Mouse (Mus musculus): ENCODE measurements around the gene Relb. TPM values are rescaled to one million over a fixed set of nuclear protein-coding genes. Genes with fewer than 3 reads are reported as not detected.
A peak's percentile ranks its signal among the peaks of the same experiment; 100 is the strongest.

Relb gene
- polyA plus RNA-seq, 1 experiment from 2014 or later = 10.5 TPM

DNA sequence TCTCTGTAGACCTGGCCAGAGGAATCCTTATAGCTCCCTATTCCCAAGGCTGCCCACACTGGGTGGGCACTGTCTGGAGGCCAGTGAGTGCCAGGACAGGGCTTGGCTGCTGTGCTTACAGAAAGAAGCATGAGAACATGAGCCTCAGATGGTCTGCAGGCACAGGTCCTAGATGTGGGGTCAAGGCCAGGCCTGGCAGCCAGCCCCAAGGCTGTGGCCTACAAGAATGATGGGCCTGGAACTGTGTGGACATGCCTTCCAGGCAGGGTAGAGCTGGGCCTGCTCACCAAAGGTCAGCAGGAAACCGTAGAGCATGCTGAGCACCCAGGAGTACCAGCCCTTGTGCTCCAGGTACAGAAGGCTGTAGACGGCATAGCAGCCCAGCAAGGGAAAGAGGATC, 5.4 kb upstream of the Relb start:
- no peak overlapping the region for H3K4me2 ChIP-seq (replicated peaks; ENCODE audit: low read depth)
- no peaks in the 10 kb centered on the region for H3K4me1 ChIP-seq (replicated peaks; ENCODE audit: control insufficient read depth, insufficient read depth, low read length)
- no peaks in the 10 kb centered on the region for H3K27me3 ChIP-seq (replicated peaks; ENCODE audit: control insufficient read depth, insufficient read depth, low read length)
- no peak overlapping the region for H3K27ac ChIP-seq (ENCODE audit: low read depth, low read length)
- no peak for TF ChIP-seq CTCF (IDR thresholded peaks at IDR 0.05; ENCODE audit: low read depth)
- no peaks in the 10 kb centered on the region for H3K9me3 ChIP-seq (ENCODE audit: control insufficient read depth)
- peaks cover 68% of the 10 kb centered on the region for H3K36me3 ChIP-seq (ENCODE audit: control insufficient read depth, insufficient read depth)
- no peak overlapping the region for H3K9ac ChIP-seq (ENCODE audit: low read depth, low read length)
- 0 out of 2 replicates have a peak, but pooled peaks have one; percentile 2 for ATAC-seq
- H3K4me3 ChIP-seq (ENCODE audit: low read depth, low read length) = no peak overlapping the region
- 95% methylated on average over 2 of the region's 2 CpGs for WGBS

DNA sequence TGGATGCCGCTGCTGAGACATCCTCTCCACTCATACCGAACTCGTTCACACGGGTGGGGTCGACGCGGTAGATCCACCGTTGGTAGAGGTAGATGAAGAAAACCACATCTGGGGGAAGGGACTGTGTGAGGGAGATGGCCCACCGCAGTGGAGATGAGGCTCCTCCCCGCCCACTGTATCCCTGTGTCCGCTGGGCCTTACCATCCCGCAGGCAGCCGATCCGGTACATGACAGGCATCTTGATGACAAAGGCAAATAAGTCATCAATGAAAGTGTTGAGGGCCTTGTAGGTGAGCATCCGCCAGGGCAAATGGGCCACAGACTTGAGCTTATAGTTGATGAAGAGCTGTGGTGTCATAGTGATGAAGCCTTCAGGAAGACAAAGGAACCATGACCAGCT, 4.6 kb upstream of the Relb start:
- TF ChIP-seq CTCF (IDR thresholded peaks at IDR 0.05; ENCODE audit: low read depth) = no peak
- H3K9me3 ChIP-seq (ENCODE audit: control insufficient read depth) = no peaks in the 10 kb centered on the region
- H3K4me1 ChIP-seq (replicated peaks; ENCODE audit: control insufficient read depth, insufficient read depth, low read length) = no peaks in the 10 kb centered on the region
- no peak overlapping the region for H3K9ac ChIP-seq (ENCODE audit: low read depth, low read length)
- no peaks in the 10 kb centered on the region for H3K27me3 ChIP-seq (replicated peaks; ENCODE audit: control insufficient read depth, insufficient read depth, low read length)
- H3K36me3 ChIP-seq (ENCODE audit: control insufficient read depth, insufficient read depth) = peaks cover 61% of the 10 kb centered on the region
- ATAC-seq = no peak
- H3K4me2 ChIP-seq (replicated peaks; ENCODE audit: low read depth) = no peak overlapping the region
- 90% methylated on average over 15 of the region's 15 CpGs for WGBS
- no peak overlapping the region for H3K4me3 ChIP-seq (ENCODE audit: low read depth, low read length)
- H3K27ac ChIP-seq (ENCODE audit: low read depth, low read length) = no peak overlapping the region

DNA sequence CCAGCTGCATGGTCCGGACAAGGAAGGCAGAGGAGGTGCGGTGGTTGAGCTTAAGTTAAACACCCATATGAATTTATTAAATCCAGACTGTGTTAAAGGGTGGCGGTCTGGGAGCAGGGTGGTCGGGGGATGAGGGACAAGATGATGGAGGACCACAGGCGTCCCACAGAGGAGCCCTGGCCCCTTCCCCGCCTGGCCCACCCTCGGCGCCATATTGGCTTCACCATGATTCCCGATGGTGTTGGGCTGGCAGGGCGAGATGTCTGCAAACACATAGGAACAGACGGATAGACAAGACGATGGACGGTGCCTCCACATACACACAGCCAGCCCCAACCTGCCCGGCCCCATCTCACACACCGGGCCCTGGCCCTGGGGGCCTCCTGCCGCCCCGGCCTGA, 4.0 kb upstream of the Relb start:
- Histone ChIP-seq H3K9ac (ENCODE audit: low read depth, low read length) (no peak overlapping the region), H3K36me3 (ENCODE audit: control insufficient read depth, insufficient read depth) (peaks cover 54% of the 10 kb centered on the region), H3K4me1 (replicated peaks; ENCODE audit: control insufficient read depth, insufficient read depth, low read length) (no peaks in the 10 kb centered on the region), H3K4me2 (replicated peaks; ENCODE audit: low read depth) (no peak overlapping the region), H3K4me3 (ENCODE audit: low read depth, low read length) (no peak overlapping the region), H3K9me3 (ENCODE audit: control insufficient read depth) (no peaks in the 10 kb centered on the region), H3K27me3 (replicated peaks; ENCODE audit: control insufficient read depth, insufficient read depth, low read length) (no peaks in the 10 kb centered on the region), H3K27ac (ENCODE audit: low read depth, low read length) (no peak overlapping the region)
- no peak for TF ChIP-seq CTCF (IDR thresholded peaks at IDR 0.05; ENCODE audit: low read depth)
- ATAC-seq = no peak
- 90% methylated on average over 17 of the region's 17 CpGs for WGBS

DNA sequence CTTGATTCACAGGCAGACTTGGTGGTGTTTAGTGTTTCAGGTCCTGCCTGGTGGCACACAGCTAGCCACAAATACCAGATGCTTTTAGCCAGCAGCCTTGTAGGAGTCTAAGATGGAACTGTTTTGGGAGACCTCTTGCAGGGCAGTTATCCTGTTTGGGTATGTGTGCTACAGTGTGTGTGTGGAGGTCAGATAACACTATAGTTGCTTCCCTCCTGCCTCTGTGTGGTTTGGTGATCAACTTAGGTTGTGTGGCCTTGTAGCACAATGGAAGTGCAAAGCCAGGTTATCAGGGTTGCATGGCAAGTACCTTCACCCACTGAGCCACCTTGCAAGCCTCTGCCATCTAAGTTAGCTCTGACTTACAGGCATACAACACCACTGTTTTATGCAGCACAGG, 3.5 kb upstream of the Relb start:
- ATAC-seq = no peak
- Histone ChIP-seq H3K9me3 (ENCODE audit: control insufficient read depth) (no peaks in the 10 kb centered on the region), H3K27ac (ENCODE audit: low read depth, low read length) (no peak overlapping the region), H3K4me2 (replicated peaks; ENCODE audit: low read depth) (no peak overlapping the region), H3K9ac (ENCODE audit: low read depth, low read length) (no peak overlapping the region), H3K36me3 (ENCODE audit: control insufficient read depth, insufficient read depth) (peaks cover 49% of the 10 kb centered on the region), H3K4me3 (ENCODE audit: low read depth, low read length) (no peak overlapping the region), H3K4me1 (replicated peaks; ENCODE audit: control insufficient read depth, insufficient read depth, low read length) (no peaks in the 10 kb centered on the region), H3K27me3 (replicated peaks; ENCODE audit: control insufficient read depth, insufficient read depth, low read length) (no peaks in the 10 kb centered on the region)
- no peak for TF ChIP-seq CTCF (IDR thresholded peaks at IDR 0.05; ENCODE audit: low read depth)

DNA sequence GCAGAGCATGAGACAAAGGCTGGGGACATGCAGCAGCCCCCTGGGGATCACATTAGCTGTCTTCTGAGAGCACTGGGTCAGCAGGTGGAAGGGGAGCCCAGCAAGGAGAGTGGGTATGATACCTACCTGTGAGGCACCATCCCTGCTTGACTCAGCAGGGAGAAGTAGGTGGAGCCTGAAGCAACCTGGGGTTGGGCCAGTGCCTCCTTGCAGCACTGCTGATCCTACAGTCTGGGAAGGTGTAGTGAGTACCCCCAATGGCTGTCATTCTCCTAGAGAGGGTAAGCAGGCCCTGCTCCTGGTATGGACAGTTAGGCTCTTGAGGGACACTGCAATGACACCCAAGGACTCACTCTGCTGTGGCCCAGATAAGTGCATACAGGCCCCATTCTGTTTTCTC, 3.0 kb upstream of the Relb start:
- H3K27ac ChIP-seq (ENCODE audit: low read depth, low read length) = no peak overlapping the region
- no peaks in the 10 kb centered on the region for H3K4me1 ChIP-seq (replicated peaks; ENCODE audit: control insufficient read depth, insufficient read depth, low read length)
- H3K9ac ChIP-seq (ENCODE audit: low read depth, low read length) = no peak overlapping the region
- H3K4me3 ChIP-seq (ENCODE audit: low read depth, low read length) = no peak overlapping the region
- TF ChIP-seq CTCF (IDR thresholded peaks at IDR 0.05; ENCODE audit: low read depth) = no peak
- no peak overlapping the region for H3K4me2 ChIP-seq (replicated peaks; ENCODE audit: low read depth)
- peaks cover 45% of the 10 kb centered on the region for H3K36me3 ChIP-seq (ENCODE audit: control insufficient read depth, insufficient read depth)
- no peaks in the 10 kb centered on the region for H3K9me3 ChIP-seq (ENCODE audit: control insufficient read depth)
- no peaks in the 10 kb centered on the region for H3K27me3 ChIP-seq (replicated peaks; ENCODE audit: control insufficient read depth, insufficient read depth, low read length)
- no peak for ATAC-seq

DNA sequence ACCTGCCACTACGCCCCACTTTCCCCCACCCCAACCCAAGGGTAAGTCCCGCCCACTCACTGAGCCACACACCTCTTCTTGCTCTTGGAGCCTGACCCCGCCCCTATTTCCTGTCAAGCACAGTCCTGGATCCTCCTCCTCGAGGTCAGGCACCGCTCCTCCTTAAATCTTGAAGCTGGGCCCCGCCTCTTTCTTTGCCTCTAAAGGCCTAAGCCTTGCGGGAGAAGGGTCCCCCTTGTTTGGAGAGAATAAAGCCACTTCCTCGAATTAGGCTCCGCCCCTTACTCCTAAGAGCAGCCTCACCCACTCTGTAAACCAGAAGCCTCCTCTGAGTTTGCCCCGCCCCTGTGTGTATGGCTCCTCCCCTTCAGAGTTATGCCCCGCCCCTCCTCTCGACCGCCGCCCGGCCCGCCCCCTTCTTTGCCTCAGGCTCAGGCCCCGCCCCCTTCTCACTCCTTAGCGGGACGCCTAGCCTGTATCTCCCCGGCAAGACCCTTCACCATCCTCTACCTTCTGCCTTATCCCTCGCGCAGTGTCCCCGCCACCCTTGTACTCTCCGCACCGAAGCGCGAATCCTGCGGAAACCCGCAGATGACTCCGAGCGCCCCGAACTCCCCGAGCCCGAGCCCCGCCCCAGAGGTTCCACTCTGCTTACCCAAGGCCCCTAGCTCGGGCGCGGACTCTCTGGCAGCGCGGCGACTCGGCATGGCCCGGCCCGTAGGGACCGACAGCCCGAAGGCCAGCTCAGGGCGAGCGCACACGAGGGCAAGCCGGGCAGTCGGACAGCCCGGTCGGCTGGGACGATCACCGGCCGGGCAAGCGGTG, 490 bp downstream of the Relb start:
- peak overlapping the region; percentile 71 for H3K9ac ChIP-seq (ENCODE audit: low read depth, low read length)
- H3K4me1 ChIP-seq (replicated peaks; ENCODE audit: control insufficient read depth, insufficient read depth, low read length) = no peaks in the 10 kb centered on the region; the same call in 1 of the 2 replicates
- H3K4me3 ChIP-seq (ENCODE audit: low read depth, low read length) = peak overlapping the region; percentile 82
- H3K9me3 ChIP-seq (ENCODE audit: control insufficient read depth) = no peaks in the 10 kb centered on the region
- peak overlapping the region; percentile 99 for H3K4me2 ChIP-seq (replicated peaks; ENCODE audit: low read depth)
- peak overlapping the region; percentile 96 for H3K27ac ChIP-seq (ENCODE audit: low read depth, low read length)
- H3K27me3 ChIP-seq (replicated peaks; ENCODE audit: control insufficient read depth, insufficient read depth, low read length) = no peaks in the 10 kb centered on the region
- H3K36me3 ChIP-seq (ENCODE audit: control insufficient read depth, insufficient read depth) = peaks cover 10% of the 10 kb centered on the region
- 1% methylated on average over 57 of the region's 57 CpGs for WGBS
- TF ChIP-seq CTCF (IDR thresholded peaks at IDR 0.05; ENCODE audit: low read depth) = no peak
- ATAC-seq = peak; percentile 95
